Mouse (Mus musculus) adrenal gland (tissue): ENCODE results near the gene Polr2i.
"Not testable (repeated sequence)": the region's sequence is repeated elsewhere in the genome, so short reads cannot be mapped to it uniquely, and the experiment has no call there.

Experiments
- intact Hi-C: fragments of 180-260 bp; cut with DNase I; formaldehyde crosslinking; loops from one replicate; pipeline ENCODE4 v1.15.1; 2025
- long read RNA-seq, 2 experiments: library from polyadenylated mRNA; unstranded; transcript quantifications; one replicate each; pipeline ENCODE4 v2.0.0; 2020; ENCODE audit warnings: borderline replicate concordance in 1 of 2; ENCODE audit not compliant: insufficient replicate concordance in 1 of 2

The Polr2i gene
- long read RNA-seq, experiment 1, transcript Polr2i-201 (6 exons, 819 nt) = major isoform, 20 of 32 reads
- long read RNA-seq, experiment 1, transcript Polr2i-202 (5 exons, 508 nt) = minor isoform, 6 of 32 reads
- long read RNA-seq, experiment 1, partial matches to known transcripts = 1 of 32 reads
- long read RNA-seq, experiment 1, other reads (novel, unspliced or antisense) = 2 of 32 reads
- long read RNA-seq, experiment 2, transcript Polr2i-202 (5 exons, 508 nt) = minor isoform, 5 of 51 reads
- long read RNA-seq, experiment 2, transcript Polr2i-201 (6 exons, 819 nt) = major isoform, 40 of 51 reads
- long read RNA-seq, experiment 2, partial matches to known transcripts = 0 of 51 reads
- long read RNA-seq, experiment 2, other reads (novel, unspliced or antisense) = 3 of 51 reads

GRCm38 (mm10) chr7:30231669-30232454 is at the start of gene Polr2i, which contains the start of gene Tbcb:
TSS of gene Polr2i (plus strand) at chr7:30231948.
TSS of gene Tbcb (minus strand) at chr7:30232272.
- intact Hi-C loops = no loop called here

DNA sequence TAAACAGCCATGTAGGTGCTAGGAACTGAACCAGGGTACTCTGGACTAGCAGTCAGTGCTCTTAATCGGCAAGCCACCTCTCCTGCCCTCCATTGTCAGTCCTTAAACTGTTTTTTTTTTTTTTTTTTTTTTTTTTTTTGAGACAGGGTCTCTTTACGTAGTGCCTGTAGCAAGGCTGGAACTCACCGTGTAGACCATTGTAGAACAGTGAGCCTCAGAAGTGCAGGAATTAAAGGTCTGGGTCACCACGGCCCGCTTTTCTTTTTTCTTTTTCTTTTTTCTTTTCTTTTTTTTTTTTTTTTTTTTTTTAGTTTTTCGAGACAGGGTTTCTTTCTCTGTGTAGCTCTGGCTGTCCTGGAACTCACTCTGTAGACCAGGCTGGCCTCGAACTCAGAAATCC is 48.6 kb upstream of the Polr2i start:
- intact Hi-C loops = loop anchor here (5.0 kb wide), 1 partner anchor 34 kb away; no protein-coding TSS in a partner anchor

DNA sequence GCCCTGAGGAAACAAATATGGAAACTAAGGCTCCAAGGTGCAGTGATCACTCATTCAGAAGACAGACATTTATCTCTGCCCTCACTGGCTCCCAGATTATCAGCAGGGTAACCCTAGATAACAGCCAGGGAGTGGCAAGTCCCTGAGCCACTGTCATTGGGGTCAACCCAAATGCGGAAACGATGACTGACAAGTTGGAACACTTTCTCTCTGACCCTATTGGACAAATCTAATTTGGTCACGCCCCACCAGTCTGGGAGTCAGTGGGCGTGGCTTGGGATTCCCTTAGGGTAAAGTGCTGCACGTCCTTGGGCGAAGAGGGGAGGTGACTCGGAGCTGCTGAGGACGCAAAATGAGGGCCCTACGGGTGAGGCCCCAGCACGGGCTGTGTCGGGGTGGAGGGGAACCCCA is 47.9 kb upstream of the Polr2i start, which contains the start of gene Cox7a1:
Cox7a1 (plus strand) TSS at position 266 of the 411 bp plus-strand sequence.
- intact Hi-C loops = loop anchor here (5.0 kb wide), 1 partner anchor 33 kb away; no protein-coding TSS in a partner anchor

GRCm38 (mm10) chr7:30184641-30185348 is 47.0 kb upstream of the Polr2i start:
- intact Hi-C loops = loop anchor here (5.0 kb wide), 1 partner anchor 33 kb away; no protein-coding TSS in a partner anchor

DNA sequence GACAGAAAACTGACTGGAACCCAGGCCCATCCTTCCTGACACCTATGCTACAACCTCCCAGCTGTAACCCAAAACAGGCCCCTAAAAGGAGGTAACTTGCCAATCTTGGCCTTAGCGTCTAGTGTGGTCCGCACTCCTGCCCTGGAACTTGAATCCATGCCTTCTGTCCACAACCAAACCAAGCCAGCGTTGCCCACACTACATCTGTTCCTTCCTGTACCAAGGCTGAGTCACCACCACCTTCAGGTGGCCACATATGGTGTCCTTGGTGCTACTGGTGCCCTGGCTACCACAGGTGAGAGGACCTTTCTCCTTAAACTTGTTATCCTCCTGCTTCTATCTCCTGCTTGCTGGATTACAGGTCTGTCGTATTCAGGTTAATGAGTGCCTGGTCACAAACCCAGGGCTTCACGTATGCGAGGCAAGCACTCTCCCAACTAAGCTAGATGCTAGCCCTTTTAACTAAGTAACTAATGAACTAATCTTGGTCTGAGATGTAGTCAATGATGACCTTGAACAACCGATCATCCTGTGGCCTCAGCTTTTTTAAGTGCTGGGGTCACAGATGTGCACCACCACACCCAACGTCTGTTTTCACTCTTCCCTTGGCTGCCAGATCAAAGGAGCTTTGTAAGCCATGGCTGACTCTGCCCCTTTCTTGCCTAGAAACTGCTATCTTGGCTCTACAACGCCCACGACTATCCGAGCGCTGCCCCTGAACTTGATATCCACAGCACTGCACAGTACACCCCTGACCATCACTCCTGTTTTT is 43.2 kb upstream of the Polr2i start:
- intact Hi-C loops = no loop called here

DNA sequence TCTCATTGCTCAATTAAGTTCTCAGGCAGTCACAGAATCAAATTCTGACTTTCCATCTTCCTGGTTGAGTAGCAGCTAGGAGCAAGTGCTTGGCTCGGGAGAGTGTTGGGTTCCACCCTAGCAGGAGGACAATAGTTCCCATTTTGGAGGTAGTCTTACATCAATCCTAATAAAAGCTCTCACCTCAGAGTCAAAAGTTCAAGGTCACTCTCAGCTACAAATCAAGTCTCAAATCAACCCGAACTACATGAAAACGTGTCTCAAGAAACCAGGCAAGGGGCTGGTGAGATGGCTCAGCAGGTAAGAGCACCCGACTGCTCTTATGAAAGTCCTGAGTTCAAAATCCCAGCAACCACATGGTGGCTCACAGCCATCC is 42.6 kb upstream of the Polr2i start:
- intact Hi-C loops = no loop called here

GRCm38 (mm10) chr7:30192088-30192487 is 39.7 kb upstream of the Polr2i start:
- intact Hi-C loops = no loop called here

GRCm38 (mm10) chr7:30193013-30193412 is 38.7 kb upstream of the Polr2i start:
- intact Hi-C loops = no loop called here

GRCm38 (mm10) chr7:30193581-30194100 is 38.1 kb upstream of the Polr2i start:
- intact Hi-C loops = no loop called here

DNA sequence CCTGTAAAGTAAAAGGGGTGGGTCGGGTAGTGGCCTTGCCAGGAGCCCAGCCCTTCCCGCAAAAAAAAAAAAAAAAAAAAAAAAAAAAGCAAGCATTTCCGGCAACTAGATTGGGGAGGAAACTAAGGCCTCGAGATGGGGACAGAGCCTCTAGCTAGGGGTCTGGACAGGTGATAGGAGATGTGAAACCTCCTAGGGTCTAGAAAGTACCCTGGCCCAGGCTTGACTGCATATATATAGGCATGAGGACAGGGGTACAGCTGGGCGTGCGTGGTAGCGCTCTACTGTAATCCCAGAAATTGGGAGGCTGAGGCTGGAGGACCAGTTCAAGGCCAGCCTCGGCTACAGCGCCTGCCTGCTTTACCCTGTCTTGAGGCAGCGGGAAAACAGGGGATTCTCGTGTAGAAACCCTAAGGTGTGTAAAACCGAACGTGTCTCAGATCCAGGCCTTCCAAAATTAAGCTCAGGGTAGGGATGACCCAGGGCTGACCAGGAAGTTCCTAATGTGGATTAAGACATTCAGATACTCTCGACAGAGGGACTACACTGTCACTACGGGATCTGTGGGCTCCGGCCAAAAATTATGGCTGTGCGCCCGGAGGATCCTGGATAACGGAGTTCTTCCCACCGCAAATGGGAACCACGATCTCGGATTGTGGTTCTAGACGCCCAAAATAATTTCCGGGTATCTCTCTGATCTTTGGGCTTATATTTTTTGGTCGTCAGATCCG is 37.5 kb upstream of the Polr2i start:
- intact Hi-C loops = no loop called here

DNA sequence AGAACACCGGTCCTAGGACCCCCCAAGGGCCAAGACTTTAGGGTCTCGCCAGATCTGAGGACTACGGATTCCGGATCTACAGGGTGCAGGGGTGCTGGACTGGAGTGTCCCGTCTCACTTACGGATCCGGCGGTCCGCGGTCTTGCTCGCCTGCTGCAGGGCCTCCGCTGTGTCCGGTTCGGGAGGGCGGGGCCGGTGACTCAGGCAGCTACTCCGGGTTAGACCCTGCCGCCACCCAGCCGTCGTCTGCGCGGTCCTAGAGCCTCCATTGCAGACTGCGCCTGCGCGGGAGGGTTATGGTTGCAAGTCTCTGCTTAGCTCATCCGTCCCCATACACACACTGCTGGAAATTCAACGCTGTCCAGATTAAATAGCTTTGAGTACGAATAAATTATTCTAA is 36.9 kb upstream of the Polr2i start:
- intact Hi-C loops = no loop called here

DNA sequence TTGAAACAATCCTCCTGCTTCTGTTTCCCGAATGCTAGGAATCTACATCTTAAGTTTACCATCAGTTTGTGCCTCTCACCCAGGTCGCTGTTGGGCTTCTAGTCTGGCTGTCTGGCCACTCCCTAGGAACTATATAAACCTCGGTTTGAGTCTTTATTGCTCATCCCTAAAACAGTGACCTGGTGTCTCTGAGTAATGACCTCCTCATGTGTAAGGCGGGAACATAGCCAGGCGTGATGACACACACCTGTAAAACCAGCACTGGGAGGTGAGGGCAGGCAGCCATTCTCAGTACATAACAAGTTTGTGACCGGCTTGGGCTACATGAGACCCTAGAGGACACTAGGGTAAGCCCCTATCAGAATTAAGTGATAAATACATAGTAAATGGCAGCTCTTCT is 36.3 kb upstream of the Polr2i start:
- intact Hi-C loops = no loop called here

DNA sequence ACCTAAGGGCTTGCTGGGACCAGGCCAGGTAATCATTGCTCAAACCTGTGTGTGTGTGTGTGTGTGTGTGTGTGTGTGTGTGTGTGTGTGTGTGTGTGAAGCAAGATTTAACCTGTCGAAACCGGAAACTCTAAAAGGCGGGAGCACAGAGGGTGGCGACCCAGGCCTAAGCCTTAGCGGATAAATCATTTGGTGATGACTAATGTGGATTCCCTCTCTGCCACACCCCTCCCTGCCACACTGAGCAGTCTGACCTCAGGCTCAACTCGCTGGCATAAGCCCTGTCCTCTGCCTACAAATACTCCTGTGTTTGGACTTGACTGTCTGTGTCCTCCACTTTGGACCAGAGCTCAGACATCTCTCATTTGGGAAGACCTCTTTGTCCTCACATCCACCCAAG is 35.6 kb upstream of the Polr2i start:
- intact Hi-C loops = no loop called here

DNA sequence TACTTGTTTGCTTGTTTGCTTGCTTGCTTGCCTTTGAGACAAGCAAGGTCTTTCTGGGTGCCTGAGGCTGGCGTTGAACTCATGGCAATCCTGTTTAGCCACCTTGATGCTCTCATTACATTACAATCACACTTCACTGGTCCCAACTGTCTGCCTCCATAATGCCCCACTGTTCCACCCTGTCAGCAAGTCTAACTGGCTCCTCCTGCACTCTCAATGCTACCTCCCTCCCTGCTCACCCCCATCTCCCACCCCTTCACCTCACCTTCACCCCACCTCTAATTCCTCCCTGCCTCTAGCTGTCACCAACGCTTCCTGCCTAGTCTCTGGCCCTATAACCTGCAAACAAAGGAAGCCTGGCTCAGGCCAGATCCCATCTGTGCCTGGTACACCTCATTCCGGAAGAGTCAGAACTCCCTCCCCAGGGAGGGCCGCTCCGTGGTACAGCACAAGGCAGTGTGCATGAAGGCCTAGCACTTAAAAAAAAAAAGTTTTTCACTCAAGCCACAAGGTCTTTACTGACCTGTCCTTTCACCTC is 34.1 kb upstream of the Polr2i start:
- intact Hi-C loops = no loop called here

- intact Hi-C loops = no loop called here
These were observed 33.2 kb upstream of the Polr2i start, which contains the start of gene Capns1 for GRCm38 (mm10) chr7:30198481-30198971. TSS of gene Capns1 (minus strand) at chr7:30198811.

DNA sequence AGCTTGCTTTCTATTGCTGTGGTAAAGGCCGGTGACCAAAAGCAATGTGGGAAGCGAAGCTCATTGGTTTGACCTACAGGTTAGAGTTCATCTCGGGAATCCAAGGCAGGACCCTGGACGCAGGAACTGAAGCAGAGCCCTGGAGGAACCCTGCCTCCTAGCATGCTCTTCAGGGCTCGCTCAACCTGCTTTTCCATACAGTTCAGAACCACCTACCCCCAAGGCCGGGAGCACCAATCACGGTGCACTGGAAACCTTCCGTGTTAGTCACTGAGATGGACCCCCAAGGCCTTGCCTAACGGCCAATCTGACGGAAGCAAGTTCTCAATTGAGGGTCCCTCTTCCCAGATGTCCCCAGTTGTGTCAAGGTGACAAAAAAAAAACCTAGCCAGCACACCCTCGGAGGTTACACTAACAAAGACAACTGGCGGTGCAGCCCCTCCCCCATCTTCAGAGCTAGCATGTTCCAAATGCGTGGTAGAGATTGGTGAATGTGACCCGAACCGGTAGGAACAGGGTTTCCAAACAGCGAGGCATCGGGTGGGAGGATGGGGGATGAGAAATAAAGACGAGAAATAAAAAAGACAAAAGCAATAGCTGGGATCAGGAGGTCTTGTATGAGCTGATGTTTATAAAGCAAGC is 32.1 kb upstream of the Polr2i start:
- intact Hi-C loops = no loop called here

GRCm38 (mm10) chr7:30200200-30200599 is 31.5 kb upstream of the Polr2i start:
- intact Hi-C loops = no loop called here

DNA sequence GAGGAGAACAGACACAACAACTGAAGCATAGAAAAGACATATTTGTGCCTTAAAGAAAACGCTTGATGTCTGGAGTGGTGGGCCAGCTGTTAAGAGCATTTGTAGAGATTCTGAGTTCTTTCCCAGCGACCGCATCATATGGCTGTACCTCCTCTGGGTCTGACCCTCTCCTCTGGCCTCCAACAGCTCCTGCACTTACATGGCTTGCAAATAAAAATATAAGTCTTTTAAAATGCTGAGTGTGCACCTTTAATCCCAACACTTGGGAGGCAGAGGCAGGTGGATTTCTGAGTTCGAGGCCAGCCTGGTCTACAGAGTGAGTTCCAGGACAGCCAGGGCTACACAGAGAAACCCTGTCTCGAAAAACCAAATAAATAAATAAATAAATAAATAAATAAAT is 31.1 kb upstream of the Polr2i start:
- intact Hi-C loops = not testable (repeated sequence)
